Mouse (Mus musculus): ENCODE data around the gene Fam129b.

- TF ChIP-seq CTCF (IDR thresholded peaks at IDR 0.05; ENCODE audit: low read depth) (no peak), EP300 (IDR thresholded peaks at IDR 0.05; ENCODE audit: low read depth) (no peak)
These were observed 6.5 kb downstream of the Fam129b start for GRCm38 (mm10) chr2:32882283-32883043.

All from liver, embryonic 14.5 days (tissue).